Mouse (Mus musculus) NIH3T3 (cell line): Measurements from ENCODE around the gene Dgkh.
A peak's percentile ranks its signal among the peaks of the same experiment; 100 is the strongest.
"Not testable (repeated sequence)": the region's sequence is repeated elsewhere in the genome, so short reads cannot be mapped to it uniquely, and the experiment has no call there.

Experiments
- DNase-seq: peaks from one replicate; pipeline ENCODE4 v3.0.0-alpha.2; 2012; ENCODE audit warnings: low read depth

Dgkh gene

GRCm38 (mm10) chr14:78627516-78628275 is 104.9 kb downstream of the Dgkh start:
- DNase-seq, result peak; percentile 52

GRCm38 (mm10) chr14:78618883-78619295 is 113.7 kb downstream of the Dgkh start:
- no peak for DNase-seq

- peak; percentile 33 for DNase-seq
Measured at GRCm38 (mm10) chr14:78613569-78613968, 119.0 kb downstream of the Dgkh start.

- DNase-seq, result no peak
Measured at GRCm38 (mm10) chr14:78612111-78612788, 120.3 kb downstream of the Dgkh start.

GRCm38 (mm10) chr14:78594916-78595315 is 137.7 kb downstream of the Dgkh start:
- no peak for DNase-seq

- no peak for DNase-seq
Measured at GRCm38 (mm10) chr14:78592965-78593364, 139.6 kb downstream of the Dgkh start.

- peak; percentile 70 for DNase-seq
Measured at GRCm38 (mm10) chr14:78590335-78590734, 142.2 kb downstream of the Dgkh start.

GRCm38 (mm10) chr14:78584222-78584621 is 148.4 kb downstream of the Dgkh start:
- no peak for DNase-seq

GRCm38 (mm10) chr14:78583168-78583567 is 149.4 kb downstream of the Dgkh start:
- DNase-seq, result peak; percentile 22

- no peak for DNase-seq
Measured at GRCm38 (mm10) chr14:78575899-78576298, 156.7 kb downstream of the Dgkh start.

GRCm38 (mm10) chr14:78568410-78568809 is 164.2 kb downstream of the Dgkh start:
- DNase-seq, result no peak

- no peak for DNase-seq
Measured at GRCm38 (mm10) chr14:78566431-78566830, 166.1 kb downstream of the Dgkh start.

- no peak for DNase-seq
Measured at GRCm38 (mm10) chr14:78564292-78564691, 168.3 kb downstream of the Dgkh start.

GRCm38 (mm10) chr14:78563211-78563610 is 169.4 kb downstream of the Dgkh start:
- no peak for DNase-seq

- DNase-seq, result no peak
Measured at GRCm38 (mm10) chr14:78562121-78562520, 170.5 kb downstream of the Dgkh start.

- DNase-seq, result no peak
Measured at GRCm38 (mm10) chr14:78559042-78559441, 173.5 kb downstream of the Dgkh start.

- DNase-seq, result not testable (repeated sequence)
Measured at GRCm38 (mm10) chr14:78554830-78555229, 177.7 kb downstream of the Dgkh start.

- no peak for DNase-seq
Measured at GRCm38 (mm10) chr14:78553661-78554060, 178.9 kb downstream of the Dgkh start.

- no peak for DNase-seq
Measured at GRCm38 (mm10) chr14:78548807-78549206, 183.8 kb downstream of the Dgkh start.

- DNase-seq, result peak; percentile 64
Measured at GRCm38 (mm10) chr14:78541319-78541718, 191.3 kb downstream of the Dgkh start.

GRCm38 (mm10) chr14:78539821-78540220 is 192.8 kb downstream of the Dgkh start:
- no peak for DNase-seq

- peak; percentile 54 for DNase-seq
Measured at GRCm38 (mm10) chr14:78538572-78539320, 193.8 kb downstream of the Dgkh start.

GRCm38 (mm10) chr14:78537551-78537950 is 195.0 kb downstream of the Dgkh start:
- DNase-seq, result peak; percentile 35
